Mouse (Mus musculus) NIH3T3 (cell line): ENCODE results near the gene Sgcd.
A peak's percentile ranks its signal among the peaks of the same experiment; 100 is the strongest.

ENCODE experiments used
- DNase-seq: peaks from one replicate; pipeline ENCODE4 v3.0.0-alpha.2; 2012; ENCODE audit warnings: low read depth

Sgcd gene

GRCm38 (mm10) chr11:47139867-47140266, 848.9 kb downstream of the Sgcd start:
- DNase-seq: no peak

GRCm38 (mm10) chr11:47139271-47139670, 849.5 kb downstream of the Sgcd start:
- DNase-seq: peak; percentile 60

- DNase-seq: no peak
Observed at GRCm38 (mm10) chr11:47132410-47132809, 856.4 kb downstream of the Sgcd start.

- DNase-seq: no peak
Observed at GRCm38 (mm10) chr11:47130432-47130831, 858.3 kb downstream of the Sgcd start.

GRCm38 (mm10) chr11:47129992-47130391, 858.8 kb downstream of the Sgcd start:
- DNase-seq: no peak

- DNase-seq: peak; percentile 79
Observed at GRCm38 (mm10) chr11:47129166-47129565, 859.6 kb downstream of the Sgcd start.

GRCm38 (mm10) chr11:47128331-47128730, 860.4 kb downstream of the Sgcd start:
- DNase-seq: peak; percentile 4

GRCm38 (mm10) chr11:47120874-47121273, 867.9 kb downstream of the Sgcd start:
- no peak for DNase-seq

GRCm38 (mm10) chr11:47117896-47118295, 870.9 kb downstream of the Sgcd start:
- no peak for DNase-seq

- no peak for DNase-seq
Observed at GRCm38 (mm10) chr11:47114366-47114765, 874.4 kb downstream of the Sgcd start.

- no peak for DNase-seq
Observed at GRCm38 (mm10) chr11:47113081-47113480, 875.7 kb downstream of the Sgcd start.

GRCm38 (mm10) chr11:47110314-47110713, 878.5 kb downstream of the Sgcd start:
- DNase-seq: peak; percentile 38

- DNase-seq: no peak
Observed at GRCm38 (mm10) chr11:47107661-47108060, 881.1 kb downstream of the Sgcd start.

GRCm38 (mm10) chr11:47093296-47093912, 895.4 kb downstream of the Sgcd start:
- no peak for DNase-seq

GRCm38 (mm10) chr11:47082517-47082916, 906.3 kb downstream of the Sgcd start:
- no peak for DNase-seq

GRCm38 (mm10) chr11:47073538-47073937, 915.2 kb downstream of the Sgcd start:
- DNase-seq: no peak

GRCm38 (mm10) chr11:47071161-47071560, 917.6 kb downstream of the Sgcd start:
- DNase-seq: peak; percentile 65

GRCm38 (mm10) chr11:47069769-47070384, 918.9 kb downstream of the Sgcd start:
- DNase-seq: no peak

- DNase-seq: no peak
Observed at GRCm38 (mm10) chr11:47063690-47064089, 925.1 kb downstream of the Sgcd start.

GRCm38 (mm10) chr11:47050390-47050789, 938.4 kb downstream of the Sgcd start:
- no peak for DNase-seq

- DNase-seq: no peak
Observed at GRCm38 (mm10) chr11:47049756-47050155, 939.0 kb downstream of the Sgcd start.

GRCm38 (mm10) chr11:47032318-47032717, 956.5 kb downstream of the Sgcd start:
- DNase-seq: no peak

- DNase-seq: peak; percentile 3
Observed at GRCm38 (mm10) chr11:47020874-47021273, 967.9 kb downstream of the Sgcd start.

GRCm38 (mm10) chr11:47018139-47018538, 970.6 kb downstream of the Sgcd start:
- DNase-seq: no peak
